Mouse (Mus musculus): ENCODE measurements around the gene Map1a. TPM values are rescaled to one million over a fixed set of nuclear protein-coding genes. Genes with fewer than 3 reads are reported as not detected.
A peak's percentile ranks its signal among the peaks of the same experiment; 100 is the strongest.

The Map1a gene
- polyA plus RNA-seq, 1 experiment = 252 TPM

DNA sequence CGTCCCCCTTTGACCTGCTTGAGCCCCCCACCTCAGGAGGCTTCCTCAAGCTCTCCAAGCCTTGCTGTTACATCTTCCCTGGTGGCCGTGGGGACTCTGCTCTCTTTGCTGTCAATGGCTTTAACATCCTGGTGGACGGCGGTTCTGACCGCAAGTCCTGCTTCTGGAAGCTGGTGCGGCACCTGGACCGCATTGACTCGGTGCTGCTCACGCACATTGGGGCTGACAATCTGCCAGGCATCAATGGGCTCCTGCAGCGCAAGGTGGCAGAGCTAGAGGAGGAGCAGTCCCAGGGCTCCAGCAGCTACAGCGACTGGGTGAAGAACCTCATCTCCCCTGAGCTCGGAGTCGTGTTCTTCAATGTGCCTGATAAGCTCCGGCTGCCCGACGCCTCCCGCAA, 10.1 kb downstream of the Map1a start:
- TF ChIP-seq POLR2A (IDR thresholded peaks at IDR 0.05; ENCODE audit: extremely low read depth, insufficient read depth, low read length) (0 out of 2 replicates have a peak, but pooled peaks have one; percentile 5), CTCF (IDR thresholded peaks at IDR 0.05; ENCODE audit: extremely low read depth, insufficient read depth, low read length) (no peak)
- no peak overlapping the region for H3K27ac ChIP-seq (ENCODE audit: insufficient read depth, low read length)

DNA sequence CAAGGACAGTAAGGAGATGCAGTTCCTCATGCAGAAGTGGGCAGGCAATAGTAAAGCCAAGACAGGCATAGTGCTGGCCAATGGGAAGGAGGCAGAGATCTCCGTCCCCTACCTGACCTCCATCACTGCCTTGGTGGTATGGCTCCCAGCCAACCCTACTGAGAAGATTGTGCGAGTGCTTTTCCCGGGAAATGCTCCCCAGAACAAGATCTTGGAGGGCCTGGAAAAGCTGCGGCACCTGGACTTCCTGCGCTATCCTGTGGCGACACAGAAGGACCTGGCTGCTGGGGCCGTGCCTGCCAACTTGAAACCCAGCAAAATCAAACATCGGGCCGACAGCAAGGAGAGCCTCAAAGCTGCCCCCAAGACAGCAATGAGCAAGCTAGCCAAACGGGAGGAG, 10.6 kb downstream of the Map1a start:
- Histone ChIP-seq H3K27ac (ENCODE audit: insufficient read depth, low read length) (no peak overlapping the region), H3K4me1 (ENCODE audit: control insufficient read depth, insufficient read depth, low read length) (peaks cover 4% of the 10 kb centered on the region; the same call in 1 of the 2 replicates), H3K4me3 (ENCODE audit: insufficient read depth, low read length) (no peak overlapping the region)
- no peak for TF ChIP-seq POLR2A (IDR thresholded peaks at IDR 0.05; ENCODE audit: extremely low read depth, insufficient read depth, low read length)
- TF ChIP-seq CTCF (IDR thresholded peaks at IDR 0.05; ENCODE audit: extremely low read depth, insufficient read depth, low read length) = no peak

More for the DNA sequence above, 10.1 kb downstream of the Map1a start:
- Histone ChIP-seq H3K4me1 (ENCODE audit: control insufficient read depth, insufficient read depth, low read length) (peaks cover 4% of the 10 kb centered on the region; the same call in 1 of the 2 replicates), H3K4me3 (ENCODE audit: insufficient read depth, low read length) (no peak overlapping the region)

DNA sequence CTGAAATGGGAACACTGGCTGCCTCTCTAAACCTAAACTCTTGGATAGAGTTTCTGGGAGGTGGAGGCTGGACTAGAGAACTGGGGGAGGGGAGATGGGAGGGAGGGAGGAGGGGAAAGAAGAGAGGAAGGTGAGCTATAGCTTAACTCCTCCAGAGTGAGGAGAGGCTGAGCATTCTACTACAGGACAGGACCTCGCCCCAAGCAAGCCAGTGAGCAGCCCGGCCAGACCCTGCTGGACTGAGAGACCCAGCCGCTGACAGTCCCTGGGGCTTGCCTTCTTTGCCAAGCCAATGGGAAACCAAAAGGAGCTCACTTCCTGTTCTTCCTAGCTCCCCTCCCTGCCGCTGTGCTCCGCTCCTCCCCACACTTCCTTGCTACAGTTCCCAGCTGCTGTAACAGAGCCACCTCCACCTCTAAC, 19.6 kb downstream of the Map1a start:
- no peak overlapping the region for H3K27ac ChIP-seq (ENCODE audit: insufficient read depth, low read length)
- peaks cover 2% of the 10 kb centered on the region; the same call in 1 of the 2 replicates for H3K4me1 ChIP-seq (ENCODE audit: control insufficient read depth, insufficient read depth, low read length)
- TF ChIP-seq CTCF (IDR thresholded peaks at IDR 0.05; ENCODE audit: extremely low read depth, insufficient read depth, low read length) = no peak
- peak; percentile 68; the same call in 1 of the 2 replicates for TF ChIP-seq POLR2A (IDR thresholded peaks at IDR 0.05; ENCODE audit: extremely low read depth, insufficient read depth, low read length)
- no peak overlapping the region for H3K4me3 ChIP-seq (ENCODE audit: insufficient read depth, low read length)

DNA sequence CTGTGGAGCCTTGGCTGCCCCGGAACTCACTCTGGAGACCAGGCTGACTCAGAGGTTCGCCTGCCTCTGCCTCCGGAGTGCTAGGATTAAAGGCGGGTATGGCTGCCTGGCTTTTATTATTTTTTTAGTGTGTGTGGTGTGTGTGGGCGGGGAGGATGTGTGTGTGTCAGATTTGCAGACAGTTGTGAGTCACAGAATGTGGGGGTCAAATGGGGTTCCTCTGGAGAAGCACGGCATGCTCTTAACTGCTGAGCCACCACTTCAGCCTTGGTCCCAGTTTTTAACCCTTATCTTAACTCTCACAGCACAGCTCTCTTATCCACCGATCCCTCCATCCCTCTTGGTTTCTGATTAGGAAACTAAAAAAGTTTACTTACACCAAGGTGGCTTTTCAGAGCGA, 26.9 kb downstream of the Map1a start:
- TF ChIP-seq CTCF (IDR thresholded peaks at IDR 0.05; ENCODE audit: extremely low read depth, insufficient read depth, low read length) = no peak
- TF ChIP-seq POLR2A (IDR thresholded peaks at IDR 0.05; ENCODE audit: extremely low read depth, insufficient read depth, low read length) = no peak
- Histone ChIP-seq H3K4me3 (ENCODE audit: insufficient read depth, low read length) (no peak overlapping the region), H3K27ac (ENCODE audit: insufficient read depth, low read length) (no peak overlapping the region), H3K4me1 (ENCODE audit: control insufficient read depth, insufficient read depth, low read length) (no peaks in the 10 kb centered on the region)

DNA sequence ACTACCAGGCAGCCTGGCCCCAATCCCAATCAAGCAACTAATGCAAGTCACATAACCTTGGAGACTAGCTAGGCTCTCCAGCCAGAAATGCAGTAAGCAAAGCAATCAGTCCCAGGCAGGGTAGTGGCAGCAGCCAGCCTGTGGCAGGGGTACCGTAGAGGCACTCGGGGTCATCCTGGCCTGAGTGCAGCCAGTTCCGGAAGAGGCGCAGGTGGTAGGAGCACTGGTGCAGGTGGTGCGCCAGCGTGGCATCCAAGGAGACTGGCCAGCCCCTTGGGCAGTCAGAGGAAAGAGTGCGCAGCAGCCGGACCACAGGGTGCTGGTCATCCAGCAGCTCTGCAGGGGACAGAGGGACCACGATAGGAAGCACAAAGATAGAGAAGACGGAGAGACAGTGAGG, 33.6 kb downstream of the Map1a start:
- no peak overlapping the region for H3K27ac ChIP-seq (ENCODE audit: insufficient read depth, low read length)
- H3K4me3 ChIP-seq (ENCODE audit: insufficient read depth, low read length) = no peak overlapping the region
- TF ChIP-seq POLR2A (IDR thresholded peaks at IDR 0.05; ENCODE audit: extremely low read depth, insufficient read depth, low read length) (no peak), CTCF (IDR thresholded peaks at IDR 0.05; ENCODE audit: extremely low read depth, insufficient read depth, low read length) (no peak)
- no peaks in the 10 kb centered on the region for H3K4me1 ChIP-seq (ENCODE audit: control insufficient read depth, insufficient read depth, low read length)

DNA sequence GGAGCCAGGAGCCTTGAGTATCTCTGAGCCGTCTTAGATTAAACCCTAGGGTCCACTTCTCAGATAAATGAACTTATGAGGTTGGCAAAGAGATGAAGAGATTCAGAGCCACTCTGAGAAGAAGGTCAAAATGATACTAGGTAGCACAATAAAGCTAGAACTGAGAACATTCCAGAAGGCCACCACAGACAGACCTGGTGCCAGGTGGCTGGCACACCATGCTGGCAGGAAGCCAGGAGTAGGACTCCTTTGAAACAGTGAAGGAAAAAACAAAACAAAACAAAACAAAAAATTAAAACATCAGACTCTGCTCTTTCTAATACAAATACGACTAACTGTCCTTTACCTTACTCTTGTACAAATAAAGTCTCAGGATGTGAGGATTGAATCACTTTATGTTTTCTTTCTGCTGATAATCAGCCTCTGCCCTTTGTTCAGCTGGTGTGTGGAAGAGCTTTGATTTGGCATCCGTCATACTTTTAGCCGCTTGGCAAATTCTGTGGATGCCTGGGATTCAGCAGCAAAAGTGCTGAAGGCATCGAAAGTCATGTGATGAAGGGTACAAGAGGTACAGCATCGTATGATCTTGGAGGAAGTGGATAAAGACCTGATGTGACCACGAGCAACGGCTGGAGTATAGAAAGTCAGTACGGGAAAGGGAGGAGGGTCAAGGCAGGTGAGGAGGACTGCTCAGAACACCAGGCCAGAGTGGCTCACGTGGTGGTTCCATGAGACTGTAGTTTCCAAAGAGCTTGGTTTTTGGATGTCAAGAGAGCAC, 34.5 kb downstream of the Map1a start:
- no peak for TF ChIP-seq CTCF (IDR thresholded peaks at IDR 0.05; ENCODE audit: extremely low read depth, insufficient read depth, low read length)
- no peak overlapping the region for H3K27ac ChIP-seq (ENCODE audit: insufficient read depth, low read length)
- no peak overlapping the region for H3K4me3 ChIP-seq (ENCODE audit: insufficient read depth, low read length)

DNA sequence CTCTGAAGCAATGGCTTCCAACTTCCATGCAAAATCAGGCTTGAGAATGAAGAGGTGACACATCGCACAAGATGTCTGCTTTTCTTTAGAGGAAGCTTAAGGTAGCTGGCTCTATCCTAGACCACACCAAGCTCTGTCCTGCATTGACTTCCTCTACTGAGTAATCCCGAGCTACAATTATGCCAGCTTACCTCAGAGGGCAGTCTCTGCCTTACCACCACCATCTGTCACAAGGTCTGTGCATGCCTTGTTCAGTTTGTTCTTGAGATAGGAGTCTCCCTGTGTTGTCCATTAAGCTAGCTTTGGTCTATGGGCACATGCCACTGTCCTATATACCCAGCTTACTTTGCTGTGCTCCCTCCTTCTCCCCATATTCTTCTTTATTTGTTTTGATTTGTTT, 40.1 kb downstream of the Map1a start:
- H3K4me3 ChIP-seq (ENCODE audit: insufficient read depth, low read length) = no peak overlapping the region
- H3K27ac ChIP-seq (ENCODE audit: insufficient read depth, low read length) = no peak overlapping the region
- H3K4me1 ChIP-seq (ENCODE audit: control insufficient read depth, insufficient read depth, low read length) = no peaks in the 10 kb centered on the region
- TF ChIP-seq CTCF (IDR thresholded peaks at IDR 0.05; ENCODE audit: extremely low read depth, insufficient read depth, low read length) (no peak), POLR2A (IDR thresholded peaks at IDR 0.05; ENCODE audit: extremely low read depth, insufficient read depth, low read length) (no peak)

More for the DNA sequence above, 34.5 kb downstream of the Map1a start:
- no peaks in the 10 kb centered on the region for H3K4me1 ChIP-seq (ENCODE audit: control insufficient read depth, insufficient read depth, low read length)

DNA sequence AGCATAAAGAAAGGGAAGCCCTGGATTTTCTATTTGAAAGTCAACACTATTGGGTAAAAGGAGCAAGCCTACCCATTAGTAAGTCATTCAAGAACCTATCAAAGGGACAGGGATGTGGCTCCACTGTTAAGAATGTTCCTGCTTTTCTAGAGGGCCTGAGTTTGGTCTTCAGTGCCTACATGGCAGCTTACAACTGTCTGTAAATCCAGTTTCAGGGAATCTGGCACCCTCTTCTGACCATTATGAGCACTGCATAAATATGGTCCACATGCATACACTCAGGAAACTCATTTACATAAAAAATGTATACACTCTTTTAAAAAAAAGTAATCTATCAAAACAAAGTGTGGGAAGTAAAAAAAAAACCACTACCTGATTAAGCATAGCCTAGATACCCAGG, 49.7 kb downstream of the Map1a start:
- no peak overlapping the region for H3K27ac ChIP-seq (ENCODE audit: insufficient read depth, low read length)
- 0 out of 2 replicates have a peak, but pooled peaks have one; percentile 4 for TF ChIP-seq CTCF (IDR thresholded peaks at IDR 0.05; ENCODE audit: extremely low read depth, insufficient read depth, low read length)
- TF ChIP-seq POLR2A (IDR thresholded peaks at IDR 0.05; ENCODE audit: extremely low read depth, insufficient read depth, low read length) = no peak
- H3K4me1 ChIP-seq (ENCODE audit: control insufficient read depth, insufficient read depth, low read length) = no peaks in the 10 kb centered on the region
- no peak overlapping the region for H3K4me3 ChIP-seq (ENCODE audit: insufficient read depth, low read length)

DNA sequence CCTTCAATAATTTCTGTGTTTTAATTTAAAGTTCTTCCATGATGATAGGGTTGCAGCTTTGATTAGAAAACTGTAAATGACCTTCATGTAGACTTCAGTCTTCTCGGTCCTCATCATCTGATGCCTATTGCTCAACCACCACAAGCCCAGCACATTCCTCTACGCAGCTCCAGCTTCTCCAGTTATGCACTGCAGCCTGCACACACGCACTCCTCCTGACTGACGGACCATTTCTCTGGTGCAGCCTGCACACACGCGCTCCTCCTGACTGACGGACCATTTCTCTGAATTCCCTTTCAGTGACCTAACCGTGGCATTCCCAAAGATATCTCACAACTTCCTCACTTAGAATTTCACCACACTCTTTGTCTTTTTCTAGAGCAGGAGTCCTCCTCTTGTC, 63.8 kb downstream of the Map1a start:
- Histone ChIP-seq H3K4me1 (ENCODE audit: control insufficient read depth, insufficient read depth, low read length) (no peaks in the 10 kb centered on the region; the same call in 1 of the 2 replicates), H3K4me3 (ENCODE audit: insufficient read depth, low read length) (no peak overlapping the region), H3K27ac (ENCODE audit: insufficient read depth, low read length) (no peak overlapping the region)
- TF ChIP-seq POLR2A (IDR thresholded peaks at IDR 0.05; ENCODE audit: extremely low read depth, insufficient read depth, low read length) (no peak), CTCF (IDR thresholded peaks at IDR 0.05; ENCODE audit: extremely low read depth, insufficient read depth, low read length) (no peak)

DNA sequence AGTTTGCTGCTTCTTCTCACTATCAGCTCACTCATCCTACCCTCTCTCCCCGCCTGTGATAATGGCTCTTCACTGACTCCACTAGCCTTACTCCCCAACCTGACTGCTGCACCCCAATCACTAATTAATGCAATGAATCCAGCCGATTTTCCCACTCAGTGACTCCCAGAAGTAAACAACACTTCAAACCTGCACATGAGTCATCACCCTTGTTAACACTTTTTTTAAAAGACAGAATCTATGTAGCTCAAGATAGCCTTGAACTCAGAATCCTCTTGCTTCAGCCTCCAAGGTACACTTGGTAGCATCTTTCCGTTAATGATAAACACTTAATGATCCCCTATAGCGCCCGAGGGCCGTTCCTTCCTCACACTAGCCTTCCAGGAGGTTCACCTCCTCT, 65.0 kb downstream of the Map1a start:
- Histone ChIP-seq H3K4me1 (ENCODE audit: control insufficient read depth, insufficient read depth, low read length) (no peaks in the 10 kb centered on the region; the same call in 1 of the 2 replicates), H3K4me3 (ENCODE audit: insufficient read depth, low read length) (peak overlapping the region; percentile 93), H3K27ac (ENCODE audit: insufficient read depth, low read length) (peak overlapping the region; percentile 91)
- TF ChIP-seq CTCF (IDR thresholded peaks at IDR 0.05; ENCODE audit: extremely low read depth, insufficient read depth, low read length) (no peak), POLR2A (IDR thresholded peaks at IDR 0.05; ENCODE audit: extremely low read depth, insufficient read depth, low read length) (no peak)
